Mouse (Mus musculus): ENCODE data around the gene Tpd52l1.

Tpd52l1 gene

GRCm38 (mm10) chr10:31336432-31336831, 109.3 kb downstream of the Tpd52l1 start:
- DNase-seq, result no peak

- peak; percentile 82 to 84 for DNase-seq
Measured at GRCm38 (mm10) chr10:31331225-31331775, 114.5 kb downstream of the Tpd52l1 start.

- DNase-seq, result peak; percentile 42 to 61
Measured at GRCm38 (mm10) chr10:31330286-31330962, 115.3 kb downstream of the Tpd52l1 start.

- DNase-seq, result peak in 1 of 2 experiments; percentile 14
Measured at GRCm38 (mm10) chr10:31329436-31329835, 116.3 kb downstream of the Tpd52l1 start.

- peak; percentile 37 to 52 for DNase-seq
Measured at GRCm38 (mm10) chr10:31318491-31318890, 127.3 kb downstream of the Tpd52l1 start.

DNA sequence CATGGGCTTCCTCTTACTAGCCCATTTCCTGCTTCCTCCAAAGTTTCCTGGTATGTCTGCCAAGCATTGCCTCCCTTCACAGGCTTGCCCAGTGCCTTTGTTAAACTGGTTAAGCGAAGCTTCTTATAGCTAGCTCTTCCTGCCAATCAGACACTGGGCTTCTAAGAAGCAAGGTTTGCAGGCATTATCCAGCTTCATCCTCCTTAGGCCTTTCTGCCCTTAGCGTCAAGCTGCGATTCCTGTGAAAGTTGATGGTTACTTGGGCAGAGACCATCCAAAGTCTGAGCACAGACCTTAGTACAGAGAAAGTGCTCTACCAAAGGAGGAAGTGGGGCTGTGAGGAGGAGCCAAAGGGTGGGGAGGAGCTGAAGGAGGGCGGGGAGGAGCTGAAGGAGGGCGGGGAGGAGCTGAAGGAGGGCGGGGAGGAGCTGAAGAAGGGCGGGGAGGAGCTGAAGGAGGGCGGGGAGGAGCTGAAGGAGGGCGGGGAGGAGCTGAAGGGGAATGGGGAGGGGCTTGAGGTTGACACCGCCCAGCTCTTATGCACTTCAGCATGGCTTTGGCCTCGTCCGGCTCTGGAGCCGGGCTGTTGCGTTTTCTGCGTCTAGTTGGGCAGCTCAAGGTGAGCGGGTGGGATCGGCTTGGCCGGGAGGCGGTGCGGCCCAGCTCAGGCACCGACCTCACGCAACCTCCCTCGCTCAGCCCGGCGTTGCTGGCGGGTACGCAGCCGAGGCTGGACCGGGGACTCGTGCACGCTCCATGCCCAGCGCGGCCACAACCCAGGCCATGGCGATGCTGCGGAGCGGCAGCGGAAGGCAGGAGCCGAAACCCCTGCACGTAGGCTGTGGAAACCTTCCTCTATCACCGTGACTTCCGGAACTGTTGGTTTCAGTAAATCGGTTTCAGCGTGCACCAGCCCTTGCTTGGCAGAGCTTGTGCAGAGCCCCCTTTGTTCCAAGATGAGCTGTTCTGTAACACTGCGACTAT, 132.6 kb downstream of the Tpd52l1 start, which contains the start of gene Hddc2:
Gene Hddc2 (plus strand): TSS at position 519 of the 984 bp plus-strand sequence.
- DNase-seq, result peak; percentile 73 to 77

DNA sequence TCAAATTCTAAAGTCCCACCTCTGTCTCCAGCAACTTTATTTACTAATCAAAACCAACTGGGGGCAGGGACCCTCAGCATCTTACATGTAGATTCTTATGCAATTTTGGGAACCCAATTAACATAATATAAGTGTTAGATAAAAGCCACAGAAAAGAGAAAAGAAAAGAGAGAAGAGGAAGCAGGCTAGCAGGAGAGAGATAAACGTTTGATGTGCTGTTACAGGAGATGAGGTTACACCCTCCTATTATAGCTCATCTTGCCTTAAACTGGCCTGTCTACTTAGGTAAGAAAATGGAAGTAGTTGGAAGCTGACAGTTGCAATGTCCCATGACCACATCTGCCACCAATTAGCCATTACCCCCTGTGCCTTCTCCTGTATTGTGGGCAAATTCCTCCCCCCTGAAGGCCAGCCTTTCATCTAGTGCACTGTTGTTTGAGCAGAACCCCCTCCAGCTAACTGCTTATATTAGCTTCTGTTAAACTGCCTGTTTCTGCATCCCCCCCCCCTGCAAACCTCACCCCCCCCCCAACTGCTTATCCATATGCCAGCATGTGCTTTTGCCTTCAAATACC, 138.6 kb downstream of the Tpd52l1 start:
- no peak for DNase-seq

- DNase-seq, result no peak
Measured at GRCm38 (mm10) chr10:31303446-31303845, 142.3 kb downstream of the Tpd52l1 start.

GRCm38 (mm10) chr10:31300292-31300691, 145.5 kb downstream of the Tpd52l1 start:
- DNase-seq, result no peak

GRCm38 (mm10) chr10:31298921-31299574, 146.7 kb downstream of the Tpd52l1 start:
- DNase-seq, result peak; percentile 79

DNA sequence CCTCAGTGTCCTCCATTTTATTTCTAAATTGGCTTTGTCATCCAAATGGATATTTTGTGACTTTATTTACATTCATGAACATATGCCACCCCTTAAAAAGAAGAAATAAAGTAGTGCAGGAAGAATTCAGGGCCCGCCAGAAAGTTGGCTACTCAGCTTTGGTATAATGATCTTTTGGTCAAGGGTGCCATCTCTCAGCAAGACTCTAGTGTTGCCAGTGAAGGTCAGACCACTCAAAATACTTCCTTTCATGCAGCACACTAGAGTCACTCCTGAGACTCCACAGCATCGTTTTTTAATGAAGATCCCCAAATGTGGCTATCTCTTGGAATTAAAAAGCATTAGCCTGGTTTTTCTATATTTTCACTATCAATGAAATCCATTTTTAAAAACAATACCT, 147.5 kb downstream of the Tpd52l1 start:
- DNase-seq, result no peak

DNA sequence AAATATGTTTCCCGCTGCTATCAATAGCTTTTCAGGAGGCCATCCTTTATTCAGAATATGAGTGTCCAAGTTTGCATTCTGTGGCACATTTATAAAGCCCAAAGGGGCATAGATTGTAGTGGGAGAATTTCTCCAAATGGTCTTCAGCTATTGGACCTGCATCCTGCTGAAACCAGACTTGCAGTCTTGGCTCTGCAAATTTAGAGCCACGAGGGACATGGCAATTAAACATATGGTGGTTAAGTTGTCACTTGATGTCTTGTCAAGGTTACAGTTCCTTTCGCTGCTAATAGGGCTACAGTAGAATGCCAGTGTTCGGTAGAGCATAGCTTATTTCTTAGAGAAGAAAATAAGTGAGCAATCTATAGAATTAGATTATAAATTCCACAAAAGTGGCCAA, 148.7 kb downstream of the Tpd52l1 start:
- no peak for DNase-seq

- DNase-seq, result no peak
Measured at GRCm38 (mm10) chr10:31296458-31296857, 149.3 kb downstream of the Tpd52l1 start.

DNA sequence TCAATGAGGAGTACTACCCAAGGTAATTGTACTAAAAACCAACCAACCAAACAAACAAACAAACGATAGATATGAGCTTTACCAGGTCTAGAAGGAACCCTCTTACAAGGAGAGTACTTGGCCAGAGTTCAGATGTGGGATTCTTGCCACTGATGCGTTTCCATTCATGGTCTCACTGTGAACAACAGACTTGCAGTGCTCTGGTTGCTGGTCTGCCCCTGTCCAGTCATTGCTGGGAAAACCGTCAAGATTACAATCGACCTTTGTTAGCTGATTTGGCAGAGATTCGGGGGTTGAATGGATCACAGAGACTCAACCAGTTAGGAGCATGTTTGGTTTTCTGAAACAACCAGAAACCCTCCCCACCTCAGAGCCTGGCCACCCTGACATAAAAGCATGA, 150.1 kb downstream of the Tpd52l1 start:
- peak; percentile 22 to 25 for DNase-seq

DNA sequence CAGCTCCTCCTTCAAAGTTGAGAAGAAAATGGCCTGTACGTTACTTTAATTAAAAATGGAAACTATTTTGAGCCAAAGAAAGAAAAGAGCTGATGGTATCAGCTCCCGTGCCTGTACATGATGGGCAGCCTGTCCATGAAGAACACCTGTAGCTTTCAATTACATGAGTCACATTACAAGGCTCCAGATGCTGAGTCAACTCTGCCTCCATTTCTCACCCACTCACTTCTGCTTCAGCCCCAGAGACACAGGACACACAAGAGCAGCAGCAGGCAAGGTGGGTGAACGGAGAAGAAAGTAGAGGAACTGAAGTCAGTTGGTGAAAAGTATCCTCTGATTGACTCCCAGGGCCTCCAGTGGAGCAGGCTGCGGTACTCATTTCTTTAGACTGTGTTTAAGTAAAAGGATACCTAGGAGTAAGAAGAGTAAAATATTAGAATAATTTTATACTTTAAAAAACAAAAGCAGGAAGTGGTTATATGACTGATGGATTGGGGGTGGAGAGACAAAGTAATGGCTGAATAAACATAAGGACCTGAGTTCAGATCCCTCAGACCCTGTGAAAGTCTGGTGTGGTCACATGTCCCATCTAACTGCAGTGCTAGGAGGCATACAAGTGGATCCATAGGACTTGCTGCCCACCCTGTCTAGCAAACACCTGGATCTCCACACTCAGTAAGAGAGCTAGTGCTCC, 156.9 kb downstream of the Tpd52l1 start:
- no peak for DNase-seq

GRCm38 (mm10) chr10:31287787-31288186, 158.0 kb downstream of the Tpd52l1 start:
- DNase-seq, result no peak
